Mouse (Mus musculus): ENCODE results near the gene Cdk11b. TPM values are rescaled to one million over a fixed set of nuclear protein-coding genes. Genes with fewer than 3 reads are reported as not detected.
A peak's percentile ranks its signal among the peaks of the same experiment; 100 is the strongest.

Cdk11b gene
- polyA plus RNA-seq, 1 experiment, result 63.7 TPM

- WGBS, result 2% methylated on average over 92 of the region's 92 CpGs
- peak overlapping the region; percentile 57 for H3K4me3 ChIP-seq (replicated peaks; ENCODE audit: insufficient read depth, low read depth, low read length)
- peak overlapping the region; percentile 96 for H3K27ac ChIP-seq (ENCODE audit: insufficient read depth, low read length)
- TF ChIP-seq CTCF (IDR thresholded peaks at IDR 0.05; ENCODE audit: borderline replicate concordance, insufficient read depth, low read depth, low read length) (no peak; the same call in 1 of the 2 replicates), POLR2A (IDR thresholded peaks at IDR 0.05; ENCODE audit: borderline replicate concordance, insufficient read depth, low read length) (peak; percentile 43)
- DNase-seq, result peak; percentile 79 to 84
- H3K4me1 ChIP-seq (ENCODE audit: control insufficient read depth, insufficient read depth, low read length), result peaks cover 29% of the 10 kb centered on the region
- H3K27me3 ChIP-seq (ENCODE audit: control insufficient read depth, insufficient read depth, low read length), result no peaks in the 10 kb centered on the region
These were observed 70.1 kb downstream of the Cdk11b start for GRCm38 (mm10) chr4:155694482-155695401.

GRCm38 (mm10) chr4:155695531-155696062 is 70.9 kb downstream of the Cdk11b start:
- 6% methylated on average over 4 of the region's 4 CpGs for whole genome bisulfite sequencing
- TF ChIP-seq CTCF (IDR thresholded peaks at IDR 0.05; ENCODE audit: borderline replicate concordance, insufficient read depth, low read depth, low read length) (no peak), POLR2A (IDR thresholded peaks at IDR 0.05; ENCODE audit: borderline replicate concordance, insufficient read depth, low read length) (no peak)
- peaks cover 23% of the 10 kb centered on the region for H3K4me1 ChIP-seq (ENCODE audit: control insufficient read depth, insufficient read depth, low read length)
- DNase-seq, result peak in 1 of 2 experiments; percentile 58
- peak overlapping the region; percentile 96 for H3K27ac ChIP-seq (ENCODE audit: insufficient read depth, low read length)
- no peaks in the 10 kb centered on the region for H3K27me3 ChIP-seq (ENCODE audit: control insufficient read depth, insufficient read depth, low read length)
- H3K4me3 ChIP-seq (replicated peaks; ENCODE audit: insufficient read depth, low read depth, low read length), result peak overlapping the region; percentile 57

- H3K4me1 ChIP-seq (ENCODE audit: control insufficient read depth, insufficient read depth, low read length), result peaks cover 17% of the 10 kb centered on the region
- peak overlapping the region; percentile 96 for H3K27ac ChIP-seq (ENCODE audit: insufficient read depth, low read length)
- no peaks in the 10 kb centered on the region for H3K27me3 ChIP-seq (ENCODE audit: control insufficient read depth, insufficient read depth, low read length)
- H3K4me3 ChIP-seq (replicated peaks; ENCODE audit: insufficient read depth, low read depth, low read length), result peak overlapping the region; percentile 57
- DNase-seq, result peak; percentile 70 to 72
- 14% methylated on average over 16 of the region's 16 CpGs for WGBS
- TF ChIP-seq POLR2A (IDR thresholded peaks at IDR 0.05; ENCODE audit: borderline replicate concordance, insufficient read depth, low read length), result peak; percentile 38; the same call in 1 of the 2 replicates
- TF ChIP-seq CTCF (IDR thresholded peaks at IDR 0.05; ENCODE audit: borderline replicate concordance, insufficient read depth, low read depth, low read length), result no peak
These were observed 71.9 kb downstream of the Cdk11b start for GRCm38 (mm10) chr4:155696261-155697255.

Other genes starting within 250 kb of the Cdk11b start
- gene Gabrd, start 226.7 kb upstream of the Cdk11b start, polyA plus RNA-seq (2012; rRNA removed), result 243 and 290 TPM in 2 replicates
- gene Cfap74, start 215.7 kb upstream of the Cdk11b start, polyA plus RNA-seq (2012; rRNA removed), result 18.7 and 22.0 TPM in 2 replicates
- 9.4 and 12.1 TPM in 2 replicates for gene Tmem52, start 155.7 kb upstream of the Cdk11b start, polyA plus RNA-seq (2012; rRNA removed)
- 512 and 552 TPM in 2 replicates for gene Gnb1, start 133.5 kb upstream of the Cdk11b start, polyA plus RNA-seq (2012; rRNA removed)
- 59.0 and 60.2 TPM in 2 replicates for gene Nadk, start 62.5 kb upstream of the Cdk11b start, polyA plus RNA-seq (2012; rRNA removed)
- gene Slc35e2, start 23.4 kb upstream of the Cdk11b start, polyA plus RNA-seq (2012; rRNA removed), result 20.3 and 20.5 TPM in 2 replicates
- not detected in 2 replicates for gene Gm10563, start 20.6 kb downstream of the Cdk11b start, polyA plus RNA-seq (2012; rRNA removed)
- gene Mmp23, start 28.5 kb downstream of the Cdk11b start, polyA plus RNA-seq (2012; rRNA removed), result 38.1 and 39.4 TPM in 2 replicates
- 146 and 152 TPM in 2 replicates for gene Mib2, start 44.3 kb downstream of the Cdk11b start, polyA plus RNA-seq (2012; rRNA removed)
- 112 and 114 TPM in 2 replicates for gene Fndc10, start 69.5 kb downstream of the Cdk11b start, polyA plus RNA-seq (2012; rRNA removed)
- 141 and 152 TPM in 2 replicates for gene Ssu72, start 79.9 kb downstream of the Cdk11b start, polyA plus RNA-seq (2012; rRNA removed)
- gene Tmem240, start 109.9 kb downstream of the Cdk11b start, polyA plus RNA-seq (2012; rRNA removed), result 123 and 133 TPM in 2 replicates
- gene Atad3a, start 136.2 kb downstream of the Cdk11b start, polyA plus RNA-seq (2012; rRNA removed), result 114 and 123 TPM in 2 replicates
- 33.8 and 35.4 TPM in 2 replicates for gene Vwa1, start 149.8 kb downstream of the Cdk11b start, polyA plus RNA-seq (2012; rRNA removed)
- gene Tmem88b, start 161.0 kb downstream of the Cdk11b start, polyA plus RNA-seq (2012; rRNA removed), result 61.7 and 81.7 TPM in 2 replicates
- 0.13 and 0.16 TPM in 2 replicates for gene Ankrd65, start 165.6 kb downstream of the Cdk11b start, polyA plus RNA-seq (2012; rRNA removed)
- 109 TPM in 2 replicates for gene Mrpl20, start 178.0 kb downstream of the Cdk11b start, polyA plus RNA-seq (2012; rRNA removed)
- 171 and 172 TPM in 2 replicates for gene Ccnl2, start 187.6 kb downstream of the Cdk11b start, polyA plus RNA-seq (2012; rRNA removed)
- gene Aurkaip1, start 206.4 kb downstream of the Cdk11b start, polyA plus RNA-seq (2012; rRNA removed), result 155 and 159 TPM in 2 replicates
- gene Mxra8, start 214.8 kb downstream of the Cdk11b start, polyA plus RNA-seq (2012; rRNA removed), result 23.8 and 29.7 TPM in 2 replicates
- gene Dvl1, start 222.5 kb downstream of the Cdk11b start, polyA plus RNA-seq (2012; rRNA removed), result 160 and 163 TPM in 2 replicates
- 0.87 and 1.0 TPM in 2 replicates for gene Tas1r3, start 238.5 kb downstream of the Cdk11b start, polyA plus RNA-seq (2012; rRNA removed)
- 40.5 and 45.1 TPM in 2 replicates for gene Cptp, start 244.6 kb downstream of the Cdk11b start, polyA plus RNA-seq (2012; rRNA removed)
- 50.1 and 52.2 TPM in 2 replicates for gene Ints11, start 244.7 kb downstream of the Cdk11b start, polyA plus RNA-seq (2012; rRNA removed)